ENCODE assay signal across 8 mouse cellular contexts in genomic region chr8:105325641-105326093, GRCm38 (mm10). TPM values are rescaled to one million over a fixed set of nuclear protein-coding genes. Genes with fewer than 3 reads are reported as not detected.
A peak's percentile ranks its signal among the peaks of the same experiment; 100 is the strongest.
DNase-seq lines count a peak whose midpoint lies in the region; ATAC-seq lines count a peak whose summit lies in the region.

No protein-coding gene starts in this region.

- 0% methylated on average over 12 of the region's 12 CpGs for WGBS in lung, embryonic 16.5 days

- H3K4me1 ChIP-seq in lung, embryonic 16.5 days (replicated peaks; ENCODE audit: control insufficient read depth, insufficient read depth, low read length) = peaks cover 18% of the 10 kb centered on the region

- no peaks in the 10 kb centered on the region for H3K9me3 ChIP-seq in lung, embryonic 16.5 days (ENCODE audit: control insufficient read depth, low read length)

- intact Hi-C loops in left cerebral cortex, postnatal 36 days (cut with DNase I) = no loop called here

- H3K4me3 ChIP-seq in lung, embryonic 16.5 days (ENCODE audit: low read length) = peak overlapping the region; percentile 67

- H3K36me3 ChIP-seq in lung, embryonic 16.5 days (ENCODE audit: control insufficient read depth, insufficient read depth, low read length) = peaks cover 27% of the 10 kb centered on the region

- no peaks in the 10 kb centered on the region for H3K27me3 ChIP-seq in lung, embryonic 16.5 days (ENCODE audit: control insufficient read depth, insufficient read depth, low read depth, low read length)

- peak overlapping the region; percentile 91 for H3K27ac ChIP-seq in lung, embryonic 16.5 days (ENCODE audit: low read length)

- H3K9ac ChIP-seq in lung, embryonic 16.5 days (ENCODE audit: low read length) = peak overlapping the region; percentile 78

- DNase-seq in cerebellum, adult 9-10 months = no peak
- DNase-seq in lung, postnatal 10 days = no peak
- DNase-seq in forelimb bud, embryonic 11.5 days (ENCODE audit: low read depth, low spot score) = peak; percentile 14
- DNase-seq in c-Kit-positive CD71-positive TER-119-positive erythroid progenitor cells, embryonic 14.5 days (ENCODE audit: low spot score) = no peak
- no peak for DNase-seq in left cerebral cortex, postnatal 36 days (ENCODE audit: low spot score in 2 of 2)

- peak; percentile 64 for ATAC-seq in cerebellum, adult (ENCODE audit: insufficient number of reproducible peaks, low FRiP score, low TSS enrichment)
- peak; percentile 35 for ATAC-seq in lung, embryonic 16.5 days (ENCODE audit: low read depth)
- peak; percentile 5; the same call in 1 of the 2 replicates for ATAC-seq in megakaryocyte-erythroid progenitor cell, adult 5-6 weeks (replicated peaks; ENCODE audit: low FRiP score, low TSS enrichment, poor library complexity, severe bottlenecking)

- peak overlapping the region; percentile 83 for H3K4me2 ChIP-seq in lung, embryonic 16.5 days (ENCODE audit: low read depth, low read length)

RNA-seq across cellular contexts. Expression of gene Lrrc29, which starts 0.4 kb away (rescaled TPM):
- 2.1 and 2.6 TPM in 2 replicates for polyA plus RNA-seq in lung, embryonic 16.5 days (2015; fragmentation: Nextera tagmentation; extraction: Ambion mirVana)
- 8.3 and 9.8 TPM in 2 replicates for total RNA-seq in megakaryocyte-erythroid progenitor cell, adult 5-6 weeks (2014; fragmentation: Nextera tagmentation)
- 4.8 TPM in 2 replicates for total RNA-seq in megakaryocyte-erythroid progenitor cell, adult 5-6 weeks (2017)
- total RNA-seq in left cerebral cortex, postnatal 36 days (2021) = 1 to 10 TPM; 3.7 to 7.3 TPM

RNA-seq across cellular contexts. Expression of gene Tmem208, which starts 0.5 kb away (rescaled TPM):
- polyA plus RNA-seq in lung, embryonic 16.5 days (2015; fragmentation: Nextera tagmentation; extraction: Ambion mirVana) = 115 and 125 TPM in 2 replicates
- total RNA-seq in megakaryocyte-erythroid progenitor cell, adult 5-6 weeks (2014; fragmentation: Nextera tagmentation) = 86.9 and 175 TPM in 2 replicates
- total RNA-seq in megakaryocyte-erythroid progenitor cell, adult 5-6 weeks (2017) = 46.9 and 64.6 TPM in 2 replicates
- 10 to 100 TPM; 38.5 to 43.6 TPM for total RNA-seq in left cerebral cortex, postnatal 36 days (2021)

RNA-seq across cellular contexts. Expression of gene Elmo3, which starts 20.3 kb away (rescaled TPM):
- 14.8 and 15.6 TPM in 2 replicates for polyA plus RNA-seq in lung, embryonic 16.5 days (2015; fragmentation: Nextera tagmentation; extraction: Ambion mirVana)
- total RNA-seq in megakaryocyte-erythroid progenitor cell, adult 5-6 weeks (2014; fragmentation: Nextera tagmentation) = 1.4 and 7.7 TPM in 2 replicates
- total RNA-seq in megakaryocyte-erythroid progenitor cell, adult 5-6 weeks (2017) = 0.61 TPM in 1 of 2 replicates, not detected in the other
- 1 to 10 TPM; 1.0 to 1.7 TPM for total RNA-seq in left cerebral cortex, postnatal 36 days (2021)

RNA-seq across cellular contexts. Expression of gene Fhod1, which starts 22.1 kb away (rescaled TPM):
- 12.7 and 15.8 TPM in 2 replicates for polyA plus RNA-seq in lung, embryonic 16.5 days (2015; fragmentation: Nextera tagmentation; extraction: Ambion mirVana)
- 7.0 and 9.1 TPM in 2 replicates for total RNA-seq in megakaryocyte-erythroid progenitor cell, adult 5-6 weeks (2014; fragmentation: Nextera tagmentation)
- total RNA-seq in megakaryocyte-erythroid progenitor cell, adult 5-6 weeks (2017) = 0.99 and 8.2 TPM in 2 replicates
- total RNA-seq in left cerebral cortex, postnatal 36 days (2021) = 1 to 10 TPM; 2.3 to 3.7 TPM

RNA-seq across cellular contexts. Expression of gene Slc9a5, which starts 23.0 kb away (rescaled TPM):
- 5.5 and 6.3 TPM in 2 replicates for polyA plus RNA-seq in lung, embryonic 16.5 days (2015; fragmentation: Nextera tagmentation; extraction: Ambion mirVana)
- 0.22 TPM in 1 of 2 replicates, not detected in the other for total RNA-seq in megakaryocyte-erythroid progenitor cell, adult 5-6 weeks (2014; fragmentation: Nextera tagmentation)
- total RNA-seq in megakaryocyte-erythroid progenitor cell, adult 5-6 weeks (2017) = 0.04 TPM in 1 of 2 replicates, not detected in the other
- 10 to 100 TPM; 34.1 to 44.5 TPM for total RNA-seq in left cerebral cortex, postnatal 36 days (2021)

Comparison
In these comparisons a context has a peak if more than half of its experiments do, and no peak if none do; other contexts are left out.
1. ATAC-seq: peak in every context shown above with its lines; median percentile 64 in cerebellum, adult; 35 in lung, embryonic 16.5 days; 5 in megakaryocyte-erythroid progenitor cell, adult 5-6 weeks.